Mouse (Mus musculus) gastrocnemius, postnatal 10 days (tissue): ENCODE measurements around the gene Il11ra1. TPM values are rescaled to one million over a fixed set of nuclear protein-coding genes. Genes with fewer than 3 reads are reported as not detected.
"Not testable (repeated sequence)": the region's sequence is repeated elsewhere in the genome, so short reads cannot be mapped to it uniquely, and the experiment has no call there.

Source experiments
- DNase-seq: peaks from one replicate; pipeline ENCODE4 v3.0.0; 2021; ENCODE audit warnings: mixed read lengths
- total RNA-seq, 2 experiments: library from RNA; stranded (reverse); gene quantifications; 2 replicates each; pipeline ENCODE4 v1.2.3; 2021

The Il11ra1 gene
- total RNA-seq, 2 experiments from 2014 or later, result 74.3 to 75.3 TPM

GRCm38 (mm10) chr4:41679291-41679690 is 20.5 kb upstream of the Il11ra1 start:
- no peak for DNase-seq

- no peak for DNase-seq
Observed at GRCm38 (mm10) chr4:41681176-41681575, 18.6 kb upstream of the Il11ra1 start.

GRCm38 (mm10) chr4:41681947-41682346 is 17.8 kb upstream of the Il11ra1 start:
- DNase-seq, result no peak

GRCm38 (mm10) chr4:41682789-41683188 is 17.0 kb upstream of the Il11ra1 start:
- no peak for DNase-seq

DNA sequence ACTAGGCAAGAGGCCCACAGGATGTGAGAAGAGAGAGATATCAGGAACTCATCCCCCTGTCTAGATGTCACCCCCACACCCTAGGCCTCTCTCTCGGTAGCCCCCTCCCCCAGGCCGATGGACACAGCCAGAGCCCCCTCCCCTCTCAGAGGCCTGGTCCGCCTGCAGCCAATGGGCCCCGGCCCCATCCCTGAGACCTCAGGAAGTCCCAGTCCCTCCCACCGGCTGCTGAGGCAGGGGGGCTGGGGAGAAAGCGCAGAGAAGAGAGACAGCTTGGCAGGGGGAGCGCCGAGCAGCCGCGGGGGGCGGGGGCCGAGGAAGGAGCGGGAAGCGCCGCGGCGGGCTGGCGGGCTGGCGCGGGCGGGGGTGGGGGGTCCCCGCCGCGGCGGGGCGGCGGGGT is 16.5 kb upstream of the Il11ra1 start:
- DNase-seq, result not testable (repeated sequence)

DNA sequence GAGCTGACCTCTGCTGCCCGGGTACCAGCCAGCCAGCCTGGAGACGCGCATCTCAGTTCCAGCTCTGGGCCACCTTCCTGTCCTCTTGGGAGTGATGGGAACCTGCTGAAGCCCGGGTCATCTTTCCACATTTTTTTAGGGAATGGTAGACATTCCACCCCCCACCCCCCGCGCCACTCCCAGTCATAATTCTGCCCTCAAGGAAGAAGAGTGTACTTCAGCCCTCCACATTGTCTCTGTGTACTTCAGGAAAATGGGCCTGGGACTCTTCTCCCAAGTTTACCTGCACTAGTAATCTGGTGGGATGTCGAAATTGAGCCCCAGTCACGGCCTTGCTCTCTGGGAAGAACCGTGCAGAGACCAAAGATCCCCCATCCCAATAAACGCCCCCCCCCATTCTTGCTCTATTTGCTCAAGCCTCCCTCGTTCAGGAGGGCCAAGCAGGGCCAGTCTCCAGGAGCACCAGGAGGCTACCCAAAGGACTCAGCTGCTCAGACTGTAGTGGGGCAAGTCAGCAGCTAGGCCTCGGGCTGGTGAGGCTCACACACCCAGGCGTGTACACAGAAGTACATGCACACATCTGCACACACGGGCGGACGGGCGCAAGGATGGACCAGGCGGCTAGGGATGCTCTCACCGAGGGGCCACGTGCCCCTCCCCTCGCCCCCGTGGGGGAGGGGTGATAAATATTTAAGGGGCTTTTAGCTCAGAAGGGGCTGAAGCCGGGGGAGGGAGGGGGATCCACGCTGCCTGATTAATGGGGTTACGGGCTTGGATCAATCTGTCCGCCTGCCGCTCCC is 15.5 kb upstream of the Il11ra1 start:
- not testable (repeated sequence) for DNase-seq

GRCm38 (mm10) chr4:41684931-41685453 is 14.8 kb upstream of the Il11ra1 start:
- DNase-seq, result not testable (repeated sequence)

DNA sequence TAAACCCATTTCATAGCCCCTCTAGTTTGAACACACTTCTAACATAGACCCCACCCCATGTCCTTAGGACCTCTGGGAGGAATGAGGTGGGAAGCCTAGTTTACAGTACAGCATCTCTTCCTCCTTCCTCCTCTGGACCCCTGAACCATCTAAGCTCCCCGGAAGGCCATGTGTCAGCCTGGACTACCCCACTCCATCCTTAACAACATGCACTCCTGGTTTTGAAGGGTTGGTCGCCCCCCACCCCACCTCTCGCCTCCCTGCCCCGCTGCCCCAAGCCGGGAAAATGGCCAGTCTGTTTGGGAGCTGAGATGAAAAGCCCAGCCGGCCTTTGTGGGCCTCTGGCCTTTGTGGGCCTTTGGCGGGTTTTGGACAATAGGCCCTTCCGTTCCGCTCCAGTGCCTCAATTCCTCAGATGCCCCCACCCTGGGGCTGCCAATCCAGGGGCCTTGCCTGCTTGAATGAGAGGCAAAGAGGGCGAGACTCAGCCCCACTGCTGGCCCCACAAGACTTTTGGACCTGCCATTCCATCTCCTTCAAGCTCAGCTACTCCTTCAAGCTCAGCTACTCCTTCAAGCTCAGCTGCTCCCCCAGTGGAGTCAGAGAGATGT is 13.8 kb upstream of the Il11ra1 start:
- DNase-seq, result not testable (repeated sequence)

DNA sequence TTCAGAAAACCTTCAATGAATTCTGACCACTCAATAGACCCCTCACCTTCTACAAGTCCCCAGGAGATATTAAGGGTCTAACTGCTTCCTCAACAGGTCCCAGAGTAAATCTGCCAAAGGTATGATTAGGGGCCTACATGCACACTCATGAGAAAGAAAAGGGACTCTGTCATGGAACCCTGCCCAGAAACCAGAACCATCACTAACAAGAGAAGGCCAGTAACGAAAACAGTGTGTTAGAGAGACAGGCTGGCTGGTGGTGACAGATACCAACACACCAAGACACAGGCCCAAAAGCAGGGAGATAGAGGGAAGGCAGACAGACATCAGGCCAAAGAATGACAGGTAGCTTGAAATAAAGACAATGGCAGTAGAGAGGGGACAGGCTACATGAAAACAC is 11.2 kb upstream of the Il11ra1 start:
- not testable (repeated sequence) for DNase-seq

- DNase-seq, result not testable (repeated sequence)
Observed at GRCm38 (mm10) chr4:41690014-41690413, 9.8 kb upstream of the Il11ra1 start.

DNA sequence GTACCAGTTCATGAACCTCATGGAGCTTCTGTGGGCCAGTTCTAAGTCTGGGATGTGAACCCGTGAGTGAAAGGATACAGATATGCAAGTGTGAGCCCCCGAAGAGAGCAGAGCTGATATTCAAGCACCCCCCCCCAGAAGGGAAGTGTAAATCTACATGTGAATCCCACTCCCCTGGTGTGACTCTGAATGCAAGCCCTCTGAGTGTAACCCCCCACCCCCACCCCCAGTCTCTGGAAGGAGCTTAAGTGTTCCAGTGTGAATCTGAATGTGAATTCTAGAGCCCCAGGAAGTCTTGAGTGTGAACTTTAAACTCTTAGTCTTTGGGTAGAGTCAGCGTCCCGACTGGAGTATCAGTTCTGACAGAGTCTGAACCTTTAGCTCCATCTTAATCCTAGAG is 6.3 kb upstream of the Il11ra1 start:
- not testable (repeated sequence) for DNase-seq

DNA sequence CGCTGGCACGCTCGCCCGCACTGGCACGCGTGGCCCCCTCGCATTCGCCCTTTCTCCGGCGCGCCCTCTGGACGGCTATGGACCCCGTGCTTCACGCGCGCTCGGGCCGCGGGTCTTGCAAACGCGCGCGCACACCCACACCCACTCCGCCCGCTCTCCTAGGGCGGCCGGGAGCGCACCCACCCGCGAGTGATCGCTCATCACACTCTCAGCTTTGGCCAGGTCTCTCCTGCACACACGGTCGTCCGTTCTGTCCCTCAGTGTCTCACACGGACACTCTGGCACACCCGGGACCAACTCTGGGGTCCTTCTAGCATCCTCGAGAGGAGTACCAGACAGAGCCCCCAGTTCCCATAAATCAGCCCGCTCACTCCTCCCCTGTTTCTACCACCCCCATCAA is 4.0 kb upstream of the Il11ra1 start:
- DNase-seq, result not testable (repeated sequence)

DNA sequence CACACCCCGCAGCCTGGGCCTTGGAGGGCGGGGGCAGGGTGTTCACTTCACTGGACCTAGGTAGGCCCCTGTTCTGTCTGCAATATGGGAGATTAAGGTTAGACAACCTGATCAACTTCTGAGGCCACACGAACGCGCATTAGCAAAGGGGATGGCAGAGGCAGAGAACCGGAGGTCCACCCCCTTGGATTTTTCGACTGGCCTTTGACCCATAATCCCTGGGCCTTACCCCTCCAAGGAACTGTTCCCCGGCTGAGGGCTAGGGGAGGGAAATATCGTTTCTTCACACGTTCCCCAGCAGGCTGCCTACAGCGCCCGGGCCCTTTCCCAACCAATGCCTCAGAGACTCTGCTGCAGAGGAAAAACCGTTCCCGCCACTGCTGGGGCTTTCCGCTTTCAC is 3.3 kb upstream of the Il11ra1 start:
- not testable (repeated sequence) for DNase-seq

- peak; percentile 87 for DNase-seq
Observed at GRCm38 (mm10) chr4:41696930-41697841, 2.6 kb upstream of the Il11ra1 start, which contains the start of gene Cntfr. TSS of gene Cntfr (minus strand) at chr4:41697089.

DNA sequence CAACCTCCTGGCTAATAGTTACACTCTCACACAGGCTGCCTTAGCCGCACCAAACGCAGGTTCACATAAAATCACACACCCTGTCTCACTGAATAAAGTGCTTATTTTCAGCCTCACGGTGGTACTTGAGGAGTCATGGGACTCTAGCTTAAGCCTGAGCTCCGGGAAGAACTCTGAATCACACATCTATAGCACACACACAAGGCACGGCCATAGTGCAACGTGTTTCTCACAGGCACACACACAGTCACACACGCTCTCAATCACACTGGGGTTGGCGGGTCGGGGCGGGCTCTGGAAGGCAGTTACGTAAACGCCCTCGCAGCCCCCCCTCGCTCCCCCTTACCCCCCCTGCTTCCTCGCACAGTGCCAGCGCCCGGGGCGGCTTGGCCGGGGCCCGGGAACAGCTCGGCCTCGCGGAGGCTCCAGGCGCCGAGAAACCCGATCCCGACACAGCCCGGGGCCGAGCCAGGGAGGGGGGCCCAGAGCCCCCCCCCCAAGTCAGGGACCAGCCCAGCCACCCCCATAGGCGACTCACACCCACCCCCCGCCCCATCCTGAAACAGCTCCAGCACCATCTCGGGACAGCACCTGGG is 1.3 kb upstream of the Il11ra1 start:
- peak; percentile 64 for DNase-seq

DNA sequence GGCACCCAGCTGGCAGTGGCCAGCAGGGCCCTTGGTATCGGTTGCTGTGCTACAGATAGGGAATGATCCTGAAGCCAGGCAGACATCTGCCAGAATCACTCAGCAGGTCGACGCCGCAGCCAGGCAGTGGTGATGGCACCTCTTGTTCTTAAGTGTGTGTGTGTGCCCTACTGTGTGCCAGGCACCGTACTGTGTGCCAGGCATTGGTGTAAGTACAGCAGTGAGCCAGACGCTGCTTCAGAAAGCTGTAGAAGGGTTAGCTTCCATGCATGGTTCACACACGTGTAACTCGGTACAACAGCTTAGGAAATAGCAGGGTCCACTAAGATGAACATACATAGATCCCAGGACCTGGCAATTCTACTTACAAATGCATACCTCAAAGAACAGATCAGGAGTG is 435 bp downstream of the Il11ra1 start:
- not testable (repeated sequence) for DNase-seq

DNA sequence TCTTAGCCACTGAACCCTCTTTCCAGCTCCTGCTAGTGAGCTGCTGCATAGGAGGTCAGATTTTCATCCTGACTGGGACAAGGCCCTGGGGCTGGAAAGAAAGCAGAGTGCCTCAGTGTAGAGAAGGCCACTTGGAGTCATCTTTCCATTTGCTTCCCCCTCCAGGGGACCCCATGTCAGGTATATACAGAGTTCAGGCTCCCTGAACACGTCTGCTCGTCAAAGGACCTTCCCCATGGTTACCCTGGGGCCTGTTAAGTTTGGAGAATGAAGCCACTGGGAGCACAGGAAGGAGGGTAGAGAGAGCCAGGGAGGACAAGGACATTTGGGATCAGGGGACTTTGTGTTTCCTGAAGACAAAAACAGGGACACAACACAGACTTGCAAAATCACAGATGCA is 2.4 kb downstream of the Il11ra1 start:
- not testable (repeated sequence) for DNase-seq

DNA sequence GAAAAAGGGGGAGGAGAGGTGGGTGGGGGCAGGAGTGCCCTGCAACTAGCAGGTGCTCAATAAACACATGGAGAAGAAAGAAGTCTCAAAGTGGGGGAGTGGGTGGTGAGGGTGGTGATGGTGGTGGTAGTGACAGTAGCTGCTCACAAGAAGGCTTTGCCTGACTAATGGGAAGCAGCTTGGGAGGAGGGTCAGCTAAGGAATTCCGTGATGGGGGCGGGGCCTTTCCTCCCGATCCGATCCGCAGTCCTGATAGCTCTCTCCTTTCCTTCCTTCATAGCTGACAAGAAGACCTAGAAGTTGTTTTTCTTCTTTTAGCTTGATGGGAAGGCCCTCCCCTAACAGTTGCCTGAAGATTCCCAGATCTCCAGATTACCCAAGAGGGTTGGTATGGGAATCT is 4.9 kb downstream of the Il11ra1 start:
- no peak for DNase-seq

DNA sequence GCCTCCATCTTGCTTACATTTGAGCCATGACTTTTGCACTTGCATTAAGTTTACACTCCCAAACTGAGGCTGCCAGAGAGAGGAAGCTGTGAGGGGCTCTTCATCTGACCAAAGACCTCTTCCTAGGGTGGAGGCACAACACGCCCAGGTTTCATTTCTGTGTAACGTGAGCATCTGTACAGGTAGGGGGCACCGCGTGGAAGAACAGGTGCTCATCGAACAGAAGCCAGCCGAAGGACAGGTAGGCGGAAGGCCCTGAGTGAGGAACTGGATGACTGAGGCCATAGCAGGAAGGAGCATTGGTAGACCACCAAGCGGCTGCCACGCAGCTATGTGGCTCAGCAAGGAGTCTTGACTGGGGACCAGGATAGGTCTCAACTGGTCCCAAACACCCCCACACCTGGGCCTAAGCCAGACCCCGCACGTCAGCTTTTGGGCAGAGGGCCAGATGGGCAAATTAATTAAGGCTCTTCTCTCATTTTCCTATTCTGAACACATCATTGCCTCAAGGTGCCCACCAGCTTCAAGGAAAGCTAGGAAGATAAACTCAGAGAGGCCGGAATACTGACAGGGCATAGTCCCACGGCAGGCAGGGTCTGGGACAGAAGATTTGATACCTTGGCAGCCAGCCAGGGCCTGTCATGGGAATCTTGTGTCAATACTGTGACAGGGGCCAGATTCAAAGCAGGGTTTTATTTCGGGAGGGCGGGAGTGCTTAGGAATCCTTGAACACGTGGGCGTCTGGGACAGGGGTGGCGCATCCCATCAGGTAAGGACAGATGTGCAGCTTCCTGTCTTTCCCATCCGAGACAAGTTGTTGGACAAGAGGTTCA is 6.3 kb downstream of the Il11ra1 start:
- no peak for DNase-seq

GRCm38 (mm10) chr4:41707011-41707535 is 7.3 kb downstream of the Il11ra1 start:
- peak; percentile 62 for DNase-seq
